Mouse (Mus musculus): ENCODE measurements around the gene Eva1c. TPM values are rescaled to one million over a fixed set of nuclear protein-coding genes. Genes with fewer than 3 reads are reported as not detected.

Gene Eva1c
- polyA plus RNA-seq, 1 experiment from 2014 or later, result 3.1 TPM

DNA sequence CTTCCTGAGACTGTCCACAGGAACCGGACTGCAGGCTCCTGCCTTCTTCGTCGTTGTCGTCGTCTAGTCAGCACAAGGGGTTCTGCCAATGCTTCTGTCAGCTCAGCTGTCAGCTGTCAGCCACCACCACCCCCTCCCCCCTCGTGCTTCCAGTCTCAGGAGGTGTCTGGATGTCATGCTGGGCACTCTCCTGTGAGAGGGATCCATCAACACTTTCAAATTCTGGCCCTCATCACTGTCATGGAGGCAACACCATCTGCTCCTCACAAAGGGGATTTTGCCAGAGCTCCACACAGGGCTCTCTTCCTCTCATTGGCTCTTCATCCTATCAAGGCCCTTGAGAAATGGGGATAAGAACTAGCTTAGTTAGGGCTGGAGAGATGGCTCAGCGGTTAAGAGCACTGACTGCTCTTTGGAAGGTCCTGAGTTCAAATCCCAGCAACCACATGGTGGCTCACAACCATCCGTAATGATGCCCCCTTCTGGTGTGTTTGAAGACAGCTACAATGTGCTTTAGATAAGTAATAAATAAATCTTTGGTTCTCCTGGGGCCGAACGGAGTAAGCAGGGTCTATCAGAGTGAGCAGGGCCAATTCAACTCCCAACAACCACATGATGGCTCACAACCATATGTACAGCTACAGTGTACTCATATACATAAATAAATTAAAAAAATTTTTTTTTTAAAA is 95.1 kb downstream of the Eva1c start:
- Histone ChIP-seq H3K9ac (no peak overlapping the region), H3K36me3 (peaks cover 7% of the 10 kb centered on the region), H3K4me3 (replicated peaks) (no peak overlapping the region), H3K4me1 (no peaks in the 10 kb centered on the region), H3K4me2 (replicated peaks) (no peak overlapping the region), H3K27ac (replicated peaks) (no peak overlapping the region), H3K9me3 (replicated peaks) (no peaks in the 10 kb centered on the region), H3K27me3 (no peaks in the 10 kb centered on the region; the same call in 1 of the 2 replicates)
- no peak for ATAC-seq (ENCODE audit: insufficient number of reproducible peaks, low FRiP score, low TSS enrichment, low read depth)
- WGBS, result 59% methylated on average over 10 of the region's 10 CpGs

DNA sequence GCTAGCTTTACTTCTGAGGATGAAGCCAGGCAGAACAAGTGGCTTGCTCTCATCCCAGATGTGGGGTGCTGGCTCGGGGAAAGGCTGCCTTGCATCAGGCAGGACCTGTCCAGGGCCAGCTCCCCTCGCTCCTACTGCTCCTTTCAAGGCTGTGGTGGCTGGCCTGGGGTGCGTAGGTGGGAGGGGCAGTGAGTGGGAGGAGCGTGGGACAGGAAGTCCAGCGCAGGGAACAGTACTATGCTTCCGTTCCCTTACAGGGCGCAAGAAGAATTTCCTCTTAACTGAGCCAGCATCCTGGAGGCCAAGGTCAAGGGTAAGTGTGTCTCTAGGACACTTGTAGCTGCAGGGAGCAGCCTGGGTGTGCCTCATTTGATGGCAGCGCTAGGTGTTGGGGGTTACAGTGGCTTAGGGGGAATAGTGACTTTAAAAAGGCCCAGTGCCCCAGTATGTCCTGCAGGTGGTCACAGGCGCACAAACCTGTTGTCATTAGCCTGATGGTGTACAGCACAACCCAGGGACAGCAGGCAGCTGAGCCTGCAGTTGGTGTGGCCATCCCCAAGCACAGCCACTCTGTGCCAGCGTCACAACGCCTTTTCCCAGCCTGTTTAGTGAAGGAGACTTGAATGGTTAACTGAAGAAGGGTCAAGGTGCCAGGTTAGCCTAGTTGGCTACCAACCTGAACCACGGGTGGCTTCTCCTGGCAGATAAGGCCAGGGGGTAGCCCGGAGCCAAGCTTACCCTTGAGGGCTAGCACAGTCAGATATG is 98.3 kb downstream of the Eva1c start:
- no peak overlapping the region for H3K9ac ChIP-seq
- no peak overlapping the region for H3K27ac ChIP-seq (replicated peaks)
- H3K4me2 ChIP-seq (replicated peaks), result no peak overlapping the region
- no peak overlapping the region for H3K4me3 ChIP-seq (replicated peaks)
- H3K36me3 ChIP-seq, result peaks cover 13% of the 10 kb centered on the region
- no peaks in the 10 kb centered on the region for H3K9me3 ChIP-seq (replicated peaks)
- no peaks in the 10 kb centered on the region for H3K4me1 ChIP-seq
- ATAC-seq (ENCODE audit: insufficient number of reproducible peaks, low FRiP score, low TSS enrichment, low read depth), result no peak
- H3K27me3 ChIP-seq, result no peaks in the 10 kb centered on the region
- WGBS, result 83% methylated on average over 13 of the region's 13 CpGs

DNA sequence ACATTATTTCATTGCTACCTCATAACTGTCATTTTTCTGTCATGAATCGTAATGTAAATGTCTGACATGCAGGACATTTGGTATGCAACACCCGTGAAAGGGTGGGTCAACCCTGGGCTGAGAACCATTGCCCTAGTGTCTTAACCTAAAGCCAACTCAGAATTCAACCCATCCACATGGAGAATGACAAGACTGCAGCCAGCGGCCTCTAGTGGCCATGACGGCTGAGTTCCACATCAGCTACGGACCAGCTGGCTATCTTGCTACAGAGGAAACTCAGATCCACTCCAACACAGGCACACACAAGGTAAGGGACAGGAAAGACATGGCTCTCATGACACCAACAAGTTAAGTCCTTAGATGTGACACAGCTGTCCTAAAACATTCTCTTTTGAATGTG is 98.9 kb downstream of the Eva1c start:
- no peak for ATAC-seq (ENCODE audit: insufficient number of reproducible peaks, low FRiP score, low TSS enrichment, low read depth)

DNA sequence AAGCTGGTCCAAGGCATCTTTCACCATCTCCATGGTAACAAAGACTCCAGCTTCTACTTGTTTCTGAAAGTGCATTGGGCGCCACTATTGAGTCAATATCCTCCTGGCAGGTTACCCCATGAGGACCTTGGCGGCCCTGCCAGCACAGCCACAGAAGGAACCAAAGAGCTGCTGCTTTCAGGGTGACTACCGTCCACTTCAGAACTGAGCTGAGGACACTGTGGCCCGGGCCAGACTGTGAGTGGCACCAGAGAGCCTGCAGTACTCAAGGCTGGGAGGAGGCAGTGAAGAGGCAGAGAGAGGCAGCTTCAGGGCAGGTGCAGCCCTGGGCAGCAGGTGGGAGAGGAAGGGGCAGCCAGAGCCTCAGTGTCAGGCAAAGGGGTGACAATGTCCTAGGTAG is 100.9 kb downstream of the Eva1c start:
- no peak overlapping the region for H3K4me3 ChIP-seq (replicated peaks)
- WGBS, result 89% methylated on average over 4 of the region's 4 CpGs
- H3K9ac ChIP-seq, result no peak overlapping the region
- peaks cover 17% of the 10 kb centered on the region for H3K36me3 ChIP-seq
- no peak overlapping the region for H3K4me2 ChIP-seq (replicated peaks)
- ATAC-seq (ENCODE audit: insufficient number of reproducible peaks, low FRiP score, low TSS enrichment, low read depth), result no peak
- H3K27me3 ChIP-seq, result no peaks in the 10 kb centered on the region
- H3K9me3 ChIP-seq (replicated peaks), result no peaks in the 10 kb centered on the region
- no peak overlapping the region for H3K27ac ChIP-seq (replicated peaks)
- no peaks in the 10 kb centered on the region for H3K4me1 ChIP-seq

More for the DNA sequence above, 98.9 kb downstream of the Eva1c start:
- Histone ChIP-seq H3K9me3 (replicated peaks) (no peaks in the 10 kb centered on the region), H3K4me3 (replicated peaks) (no peak overlapping the region), H3K27me3 (no peaks in the 10 kb centered on the region), H3K27ac (replicated peaks) (no peak overlapping the region), H3K4me2 (replicated peaks) (no peak overlapping the region), H3K4me1 (no peaks in the 10 kb centered on the region), H3K9ac (no peak overlapping the region), H3K36me3 (peaks cover 17% of the 10 kb centered on the region)
- WGBS, result 25% methylated on average over 5 of the region's 5 CpGs

DNA sequence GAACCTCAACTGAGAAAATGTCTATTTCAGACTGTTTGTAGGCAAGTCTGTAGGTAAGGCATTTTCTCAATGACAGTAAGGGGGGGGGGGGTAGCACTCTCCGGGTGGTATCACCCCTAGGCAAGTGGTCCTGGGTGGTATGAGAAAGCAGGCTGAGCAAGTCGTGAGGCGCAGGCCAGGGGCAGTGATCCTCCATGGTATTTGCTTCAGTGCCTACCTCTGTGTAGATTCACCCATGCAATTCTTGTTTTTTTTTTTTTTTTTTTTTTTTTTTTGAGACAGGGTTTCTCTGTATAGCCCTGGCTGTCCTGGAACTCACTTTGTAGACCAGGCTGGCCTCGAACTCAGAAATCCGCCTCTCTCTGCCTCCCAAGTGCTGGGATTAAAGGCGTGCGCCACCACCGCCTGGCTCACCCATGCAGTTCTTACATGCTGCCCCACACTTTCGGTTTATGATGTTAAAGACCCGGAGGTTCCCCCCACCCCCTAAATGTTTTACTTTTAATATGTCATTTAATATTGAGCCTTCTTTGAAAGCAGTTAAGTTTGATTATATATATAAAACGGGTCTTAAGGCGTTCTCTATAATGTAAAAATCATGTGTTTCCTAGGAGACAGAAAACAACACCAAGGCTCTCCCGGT is 107.1 kb downstream of the Eva1c start:
- no peak for ATAC-seq (ENCODE audit: insufficient number of reproducible peaks, low FRiP score, low TSS enrichment, low read depth)
- Histone ChIP-seq H3K27me3 (no peaks in the 10 kb centered on the region), H3K27ac (replicated peaks) (peak overlapping the region; percentile 83), H3K4me1 (peaks cover 3% of the 10 kb centered on the region; the same call in 1 of the 2 replicates), H3K4me2 (replicated peaks) (peak overlapping the region; percentile 68), H3K9ac (peak overlapping the region; percentile 60; the same call in 1 of the 2 replicates), H3K36me3 (0 out of 2 replicates have a peak, but pooled peaks cover 7% of the 10 kb centered on the region), H3K9me3 (replicated peaks) (no peaks in the 10 kb centered on the region), H3K4me3 (replicated peaks) (peak overlapping the region; percentile 77)
- 21% methylated on average over 13 of the region's 13 CpGs for WGBS

DNA sequence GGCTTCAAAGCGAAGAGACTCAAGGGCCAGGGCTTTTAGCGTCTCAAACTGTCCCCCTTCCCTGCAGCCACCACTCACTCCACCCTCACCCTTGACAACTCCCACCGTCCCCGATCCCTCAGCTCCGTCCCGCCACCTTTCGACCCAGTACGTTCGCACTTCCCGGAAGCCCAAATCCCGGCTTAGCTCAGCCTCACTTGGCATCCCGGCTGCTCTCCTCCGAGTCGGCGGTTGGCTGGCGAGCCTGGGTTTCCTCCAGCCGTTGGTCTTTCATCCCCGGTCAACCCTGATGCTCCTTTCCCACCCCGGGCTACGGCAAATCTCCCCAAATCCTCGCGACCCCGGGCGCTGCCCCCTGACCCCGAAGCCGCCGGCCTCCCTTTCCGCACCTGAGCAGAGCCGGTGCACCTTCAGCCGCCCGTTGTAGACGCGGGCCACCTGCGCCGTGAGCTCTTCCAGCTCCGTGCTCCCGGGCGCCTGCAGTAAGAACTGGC is 107.7 kb downstream of the Eva1c start:
- Histone ChIP-seq H3K9ac (peak overlapping the region; percentile 60), H3K4me2 (replicated peaks) (peak overlapping the region; percentile 68), H3K4me1 (peaks cover 3% of the 10 kb centered on the region; the same call in 1 of the 2 replicates), H3K36me3 (0 out of 2 replicates have a peak, but pooled peaks cover 7% of the 10 kb centered on the region), H3K9me3 (replicated peaks) (no peaks in the 10 kb centered on the region), H3K4me3 (replicated peaks) (peak overlapping the region; percentile 77), H3K27ac (replicated peaks) (peak overlapping the region; percentile 83), H3K27me3 (no peaks in the 10 kb centered on the region)
- under 1% methylated on average over 38 of the region's 38 CpGs for WGBS
- peak; percentile 61; the same call in 1 of the 2 replicates for ATAC-seq (ENCODE audit: insufficient number of reproducible peaks, low FRiP score, low TSS enrichment, low read depth)

DNA sequence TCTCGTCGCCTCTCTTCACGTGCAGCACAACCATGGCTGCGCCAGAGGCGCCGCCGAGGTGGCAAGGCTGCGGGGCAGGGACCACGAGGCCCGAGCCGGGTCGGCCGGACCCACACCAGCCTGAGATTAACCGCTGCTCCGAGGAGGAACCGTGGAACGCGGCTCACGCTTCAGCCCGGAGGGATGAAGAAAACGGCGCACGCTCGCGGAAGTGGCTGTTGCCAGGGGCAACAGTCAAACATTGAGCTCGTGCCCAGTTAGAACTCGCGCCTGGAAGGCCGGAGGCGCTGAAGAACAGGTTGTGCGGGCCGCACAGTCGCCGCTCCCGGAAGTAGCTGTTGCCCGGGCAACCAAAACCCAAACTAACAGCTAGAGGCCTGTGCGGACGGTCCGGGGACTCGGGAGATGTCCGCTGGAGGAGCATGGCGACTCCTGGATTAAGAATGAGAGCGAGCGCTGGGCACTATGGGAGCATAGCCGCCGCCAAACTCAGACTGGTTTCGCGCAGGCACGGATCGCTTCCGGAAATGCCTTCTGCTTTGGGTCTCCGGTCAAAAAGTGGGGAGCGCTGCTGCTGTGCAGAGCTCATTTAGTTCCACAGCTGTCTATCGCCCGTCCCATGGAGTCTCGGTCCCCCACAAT is 108.3 kb downstream of the Eva1c start, which contains the start of gene Cfap298:
TSS of gene Cfap298 (minus strand) at position 428 of the 642 bp plus-strand sequence.
- no peaks in the 10 kb centered on the region for H3K9me3 ChIP-seq (replicated peaks)
- under 1% methylated on average over 56 of the region's 56 CpGs for WGBS
- peaks cover 3% of the 10 kb centered on the region; the same call in 1 of the 2 replicates for H3K4me1 ChIP-seq
- H3K4me2 ChIP-seq (replicated peaks), result peak within 1 kb of the TSS; percentile 68
- 0 out of 2 replicates have a peak, but pooled peaks cover 3% of the 10 kb centered on the region for H3K36me3 ChIP-seq
- H3K4me3 ChIP-seq (replicated peaks), result peak within 1 kb of the TSS; percentile 77
- H3K27me3 ChIP-seq, result no peaks in the 10 kb centered on the region
- peak within 1 kb of the TSS; percentile 60 for H3K9ac ChIP-seq
- peak within 1 kb of the TSS; percentile 83 for H3K27ac ChIP-seq (replicated peaks)
- peak; percentile 95 for ATAC-seq (ENCODE audit: insufficient number of reproducible peaks, low FRiP score, low TSS enrichment, low read depth)

DNA sequence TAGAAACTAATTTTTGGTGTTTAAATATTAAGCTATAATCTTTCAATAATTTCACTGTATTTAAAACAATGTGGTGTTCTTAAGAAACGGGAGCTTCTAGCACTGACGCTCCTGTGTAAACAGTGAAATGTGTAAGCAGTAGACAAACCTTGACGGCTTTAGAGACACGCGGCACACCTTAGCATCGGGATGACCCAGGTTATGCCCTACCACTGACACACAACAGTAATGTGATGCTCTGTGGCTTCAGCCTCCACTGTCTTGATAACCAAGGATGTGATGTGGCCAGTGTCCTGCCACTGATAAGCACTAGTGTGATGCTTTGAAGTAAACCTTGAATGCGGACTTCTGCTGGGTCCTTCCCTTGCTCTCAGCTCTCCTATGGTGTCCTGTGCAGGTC is 114.7 kb downstream of the Eva1c start:
- 91% methylated on average over 7 of the region's 7 CpGs for WGBS

DNA sequence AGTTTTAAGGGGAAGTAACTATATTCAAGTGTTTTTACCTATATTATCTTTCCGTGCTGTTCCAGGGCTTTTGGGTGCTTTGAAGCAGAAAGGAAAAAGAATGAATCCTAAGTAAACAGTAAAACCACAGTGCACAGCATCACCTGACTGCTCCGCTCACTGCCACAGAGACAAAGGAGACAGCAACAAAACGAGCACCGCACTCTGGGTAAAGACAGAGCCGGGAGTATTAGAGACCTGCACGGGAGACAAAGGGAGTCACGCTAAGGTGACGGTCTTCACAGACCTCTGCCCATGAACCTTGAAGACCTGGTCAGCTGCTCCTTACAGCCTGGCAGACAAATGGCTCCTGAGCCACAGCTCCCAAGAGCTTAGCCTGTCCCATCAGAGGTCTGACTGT is 120.5 kb downstream of the Eva1c start:
- Histone ChIP-seq H3K27ac (replicated peaks) (no peak overlapping the region), H3K4me2 (replicated peaks) (no peak overlapping the region), H3K4me1 (no peaks in the 10 kb centered on the region), H3K27me3 (no peaks in the 10 kb centered on the region), H3K9me3 (replicated peaks) (no peaks in the 10 kb centered on the region), H3K4me3 (replicated peaks) (no peak overlapping the region), H3K9ac (no peak overlapping the region), H3K36me3 (peaks cover 36% of the 10 kb centered on the region)
- ATAC-seq (ENCODE audit: insufficient number of reproducible peaks, low FRiP score, low TSS enrichment, low read depth), result no peak
- WGBS, result 89% methylated on average over 8 of the region's 8 CpGs

More for the DNA sequence above, 114.7 kb downstream of the Eva1c start:
- H3K4me1 ChIP-seq, result no peaks in the 10 kb centered on the region
- H3K9me3 ChIP-seq (replicated peaks), result no peaks in the 10 kb centered on the region
- no peak overlapping the region for H3K27ac ChIP-seq (replicated peaks)
- no peak overlapping the region for H3K9ac ChIP-seq
- no peak overlapping the region for H3K4me3 ChIP-seq (replicated peaks)
- H3K27me3 ChIP-seq, result no peaks in the 10 kb centered on the region
- H3K36me3 ChIP-seq, result peaks cover 15% of the 10 kb centered on the region; the same call in 1 of the 2 replicates
- H3K4me2 ChIP-seq (replicated peaks), result no peak overlapping the region
- no peak for ATAC-seq (ENCODE audit: insufficient number of reproducible peaks, low FRiP score, low TSS enrichment, low read depth)

DNA sequence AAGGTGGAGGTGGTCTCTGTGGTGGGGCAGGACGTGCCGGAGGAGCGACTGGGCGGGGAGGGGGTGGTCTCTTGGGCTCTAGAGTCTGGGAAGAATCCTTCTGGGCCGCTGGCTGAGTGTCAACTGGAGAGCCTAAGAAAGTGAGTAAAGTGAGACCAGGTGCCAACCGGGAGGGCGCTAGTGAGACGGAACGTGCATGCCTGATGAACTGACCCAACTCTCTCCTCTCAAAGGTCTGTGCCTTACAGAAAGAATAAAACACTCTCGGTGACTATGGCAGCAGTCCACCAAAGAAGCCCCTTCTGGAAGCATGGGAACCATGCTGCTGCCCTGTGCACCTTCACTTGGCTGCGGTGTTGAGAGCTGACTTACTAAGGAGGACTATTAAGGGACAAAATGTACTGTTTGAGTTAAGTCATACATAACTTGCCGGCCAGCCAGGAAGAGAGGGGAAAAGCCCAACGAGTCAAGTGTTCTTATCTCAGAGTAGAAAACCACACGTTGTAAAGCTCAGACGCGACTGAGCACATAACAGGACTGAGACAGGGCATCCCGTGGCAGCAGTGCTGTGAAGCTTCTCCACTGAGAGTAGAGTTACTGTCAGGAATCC is 123.9 kb downstream of the Eva1c start:
- Histone ChIP-seq H3K27ac (replicated peaks) (no peak overlapping the region), H3K4me1 (no peaks in the 10 kb centered on the region), H3K9ac (no peak overlapping the region), H3K36me3 (peaks cover 30% of the 10 kb centered on the region), H3K27me3 (no peaks in the 10 kb centered on the region), H3K4me2 (replicated peaks) (no peak overlapping the region), H3K9me3 (replicated peaks) (no peaks in the 10 kb centered on the region), H3K4me3 (replicated peaks) (no peak overlapping the region)
- 60% methylated on average over 17 of the region's 17 CpGs for WGBS
- no peak for ATAC-seq (ENCODE audit: insufficient number of reproducible peaks, low FRiP score, low TSS enrichment, low read depth)
